Mouse (Mus musculus): ENCODE results near the gene Gpr156.
A peak's percentile ranks its signal among the peaks of the same experiment; 100 is the strongest.

Gene Gpr156

DNA sequence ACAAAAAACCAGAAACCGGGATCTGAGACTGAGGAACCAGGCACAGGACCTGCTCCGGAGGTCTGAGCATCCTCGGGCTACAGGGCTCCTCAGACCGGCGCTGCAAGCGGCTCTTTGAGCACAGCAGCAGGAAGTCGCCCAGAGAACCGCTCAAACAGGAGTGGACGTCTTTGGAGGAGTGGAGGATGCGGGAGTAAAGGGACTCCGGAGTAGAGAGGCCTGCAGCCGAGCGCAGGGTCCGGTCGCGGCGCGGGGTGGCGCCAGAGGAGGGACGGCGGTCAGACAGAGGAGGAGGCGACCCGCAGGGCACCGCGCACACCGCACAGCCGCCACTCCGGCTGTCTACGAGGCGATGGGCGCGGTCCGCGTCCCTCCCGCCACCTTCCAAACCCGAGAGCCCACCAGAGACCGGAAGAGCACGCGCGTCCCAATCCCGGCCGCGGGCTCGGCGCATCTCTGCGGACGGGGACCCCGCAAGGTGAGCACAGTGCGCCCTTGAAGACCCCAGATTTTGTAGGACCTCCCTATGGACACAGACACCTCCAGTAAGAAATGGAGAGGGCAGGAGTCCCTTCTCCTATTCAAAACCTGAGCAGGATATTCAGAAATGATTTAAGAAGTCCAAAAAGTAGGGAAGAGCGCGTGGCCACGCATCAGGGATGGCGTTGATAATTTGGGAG is at the start of gene Gpr156:
TSS of gene Gpr156 (plus strand) at position 359 of the 680 bp plus-strand sequence.
- DNase-seq, result peak; percentile 15 to 25

DNA sequence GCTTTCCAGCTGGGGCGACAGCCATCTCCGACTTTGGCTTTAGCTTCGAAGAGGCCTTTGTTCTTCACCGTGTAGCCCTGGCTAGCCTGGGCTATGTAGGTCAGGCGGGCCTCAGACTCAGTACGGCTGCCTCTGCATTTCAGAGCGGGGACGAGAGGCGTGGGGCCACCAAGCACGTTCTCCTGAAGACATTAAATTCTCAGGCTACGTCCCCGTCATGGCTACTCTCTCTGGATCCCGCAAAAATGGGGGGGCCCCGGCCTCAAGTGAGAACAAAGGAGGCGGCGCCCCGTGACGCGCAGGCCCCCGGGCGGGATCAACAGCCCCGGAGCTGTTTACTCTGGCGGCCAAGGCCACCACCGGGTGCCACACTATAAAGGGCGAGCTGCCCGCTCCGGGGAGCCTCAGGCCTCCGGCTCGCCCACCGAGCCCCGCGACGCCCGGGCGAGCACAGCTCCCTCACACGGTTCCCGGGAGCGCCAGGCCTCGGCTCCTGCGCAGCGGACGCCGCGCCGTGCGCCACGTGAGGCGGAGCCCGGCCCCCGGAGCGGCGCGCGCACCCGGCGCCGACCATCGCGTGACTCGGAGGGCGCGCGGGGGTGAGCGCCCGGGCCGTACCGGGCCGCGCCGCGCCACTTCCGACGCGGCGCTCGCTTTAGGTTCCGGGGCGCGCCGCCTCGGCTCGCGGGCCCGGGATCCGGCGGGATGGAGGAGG is 48.3 kb upstream of the Gpr156 start, which contains the start of gene Lrrc58:
TSS of gene Lrrc58 (plus strand) at position 599 of the 715 bp plus-strand sequence.
- DNase-seq, result peak; percentile 82 to 89

DNA sequence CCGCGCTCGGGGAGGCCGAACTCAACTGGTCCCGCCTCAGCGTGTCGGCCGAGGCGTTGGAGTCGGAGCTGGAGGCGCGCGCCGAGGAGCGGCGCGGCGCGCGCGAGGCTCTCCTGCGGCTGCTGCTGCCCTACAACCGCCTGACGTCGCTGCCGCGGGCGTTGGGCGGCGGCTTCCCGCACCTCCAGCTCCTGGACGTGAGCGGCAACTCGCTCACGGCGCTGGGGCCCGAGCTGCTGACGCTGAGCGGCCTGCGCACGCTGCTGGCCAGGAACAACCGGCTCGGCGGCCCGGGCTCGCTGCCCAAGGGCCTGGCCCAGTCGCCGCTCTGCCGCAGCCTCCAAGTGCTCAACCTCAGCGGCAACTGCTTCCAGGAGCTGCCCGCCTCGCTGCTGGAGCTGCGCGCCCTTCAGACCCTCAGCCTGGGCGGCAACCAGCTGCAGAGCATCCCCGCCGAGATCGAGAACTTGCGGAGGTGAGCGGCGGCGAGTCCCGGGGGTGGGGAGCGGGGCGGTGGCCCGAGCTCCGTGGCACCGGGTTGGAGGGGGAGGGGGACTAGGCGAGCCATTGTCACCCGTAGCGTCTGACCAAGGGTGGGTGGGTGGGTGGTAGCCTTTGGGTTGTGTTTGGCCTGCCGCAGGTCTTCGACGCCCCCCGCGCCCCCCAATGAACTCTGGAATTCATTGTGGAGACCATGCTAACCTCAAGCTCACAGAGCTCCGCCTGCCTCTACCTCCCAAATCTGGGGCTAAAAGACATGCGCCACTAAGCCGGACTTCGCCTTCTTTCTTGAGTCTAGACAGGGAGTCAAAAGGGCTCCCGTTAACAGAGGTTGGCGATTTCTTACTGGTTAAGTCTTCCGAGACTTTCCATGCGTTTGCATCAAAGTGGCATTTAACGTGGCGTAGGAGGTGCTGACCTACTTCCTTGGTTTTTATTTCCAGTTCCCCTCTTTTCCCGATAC is 47.5 kb upstream of the Gpr156 start:
- peak in 1 of 2 experiments; percentile 22 for DNase-seq

- no peak for DNase-seq
Measured at GRCm38 (mm10) chr16:37869470-37870231, 46.6 kb upstream of the Gpr156 start.

- no peak for DNase-seq
Measured at GRCm38 (mm10) chr16:37871112-37871715, 45.1 kb upstream of the Gpr156 start.

GRCm38 (mm10) chr16:37874501-37875235 is 41.6 kb upstream of the Gpr156 start:
- no peak for DNase-seq

GRCm38 (mm10) chr16:37877406-37877805 is 38.9 kb upstream of the Gpr156 start:
- no peak for DNase-seq

DNA sequence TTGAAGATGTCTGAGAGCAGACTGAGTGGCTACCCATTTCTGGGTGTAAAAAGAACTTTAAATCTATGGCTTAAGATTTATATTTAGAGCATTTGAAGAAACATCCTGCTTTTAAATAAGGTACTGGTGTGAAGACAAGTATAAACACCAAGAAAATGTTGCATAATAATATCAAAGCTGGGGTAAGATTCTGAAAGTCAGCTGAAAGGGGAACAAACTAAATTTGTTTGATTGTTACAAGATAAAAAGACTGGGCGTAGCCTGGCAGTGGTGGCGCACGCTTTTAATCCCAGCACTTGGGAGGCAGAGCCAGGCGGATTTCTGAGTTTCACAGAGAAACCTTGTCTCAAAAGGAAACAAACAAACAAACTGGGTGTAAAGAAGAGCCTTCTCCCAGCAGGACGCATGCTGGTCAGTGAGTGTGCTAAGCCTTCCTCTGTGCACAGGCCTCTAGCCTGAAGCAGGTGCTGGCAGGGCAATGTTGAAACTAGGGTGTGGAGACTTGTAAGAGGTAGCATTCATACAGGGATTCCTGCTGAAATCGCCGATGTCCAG is 37.3 kb upstream of the Gpr156 start:
- DNase-seq, result no peak

- DNase-seq, result no peak
Measured at GRCm38 (mm10) chr16:37879750-37880419, 36.4 kb upstream of the Gpr156 start.

- DNase-seq, result no peak
Measured at GRCm38 (mm10) chr16:37881168-37881567, 35.1 kb upstream of the Gpr156 start.

GRCm38 (mm10) chr16:37888986-37889385 is 27.3 kb upstream of the Gpr156 start:
- no peak for DNase-seq

DNA sequence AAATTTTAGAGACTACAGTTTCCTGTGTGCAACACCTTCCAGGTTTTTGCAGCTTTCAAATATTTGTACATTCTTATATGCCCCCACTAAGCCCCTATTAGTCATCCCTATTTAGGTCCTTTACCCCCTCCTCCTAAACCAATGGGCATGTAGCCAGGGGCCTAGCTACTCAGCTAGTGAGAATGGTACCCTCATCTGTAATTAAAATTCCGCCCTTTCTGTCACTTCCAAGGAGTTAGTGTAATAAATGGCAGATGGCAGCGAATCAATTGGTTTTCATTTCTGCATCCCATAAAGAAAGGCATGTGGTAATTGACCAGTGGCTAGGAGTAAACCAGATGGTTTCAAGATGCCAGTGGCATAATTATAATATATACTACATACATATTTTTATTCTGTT is 23.6 kb upstream of the Gpr156 start:
- no peak for DNase-seq

DNA sequence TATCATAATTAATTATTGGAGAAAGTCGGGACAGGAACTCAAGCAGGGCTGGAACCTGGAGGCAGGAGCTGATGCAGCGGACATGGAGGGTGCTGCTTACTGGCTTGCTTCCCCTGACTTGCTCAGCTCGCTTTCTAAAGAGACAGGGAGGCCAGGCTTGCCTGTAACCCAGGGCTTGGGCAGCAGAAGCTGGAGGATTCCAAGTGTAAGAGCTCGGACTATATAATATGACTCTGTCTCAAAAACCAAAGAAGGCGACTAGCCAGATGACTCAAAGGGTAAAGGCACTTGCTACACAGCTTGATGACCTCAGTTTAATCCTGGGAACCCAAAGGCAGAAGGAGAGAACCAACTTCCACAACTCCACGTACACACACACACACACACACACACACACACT is 22.9 kb upstream of the Gpr156 start:
- no peak for DNase-seq

DNA sequence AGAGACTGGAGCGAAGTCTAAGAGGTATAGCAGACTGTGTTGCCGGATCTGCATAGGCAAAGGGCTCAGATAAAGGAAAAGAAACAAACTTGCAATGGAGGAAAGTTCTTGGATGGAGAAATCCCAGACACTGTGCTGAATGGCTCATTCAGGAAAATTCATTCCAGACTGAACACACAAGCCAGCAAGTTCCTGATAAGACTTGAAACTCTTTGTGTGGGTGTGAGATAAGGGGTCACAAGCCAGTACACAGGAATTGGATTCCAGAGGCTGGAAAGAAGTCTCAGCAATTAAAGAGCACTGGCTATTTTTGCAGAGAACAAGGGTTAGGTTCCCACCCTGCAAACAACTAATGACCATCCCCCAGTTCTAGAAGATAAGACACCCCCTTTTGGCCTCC is 22.4 kb upstream of the Gpr156 start:
- DNase-seq, result no peak

- no peak for DNase-seq
Measured at GRCm38 (mm10) chr16:37898790-37899189, 17.5 kb upstream of the Gpr156 start.

- DNase-seq, result no peak
Measured at GRCm38 (mm10) chr16:37899357-37899756, 16.9 kb upstream of the Gpr156 start.

DNA sequence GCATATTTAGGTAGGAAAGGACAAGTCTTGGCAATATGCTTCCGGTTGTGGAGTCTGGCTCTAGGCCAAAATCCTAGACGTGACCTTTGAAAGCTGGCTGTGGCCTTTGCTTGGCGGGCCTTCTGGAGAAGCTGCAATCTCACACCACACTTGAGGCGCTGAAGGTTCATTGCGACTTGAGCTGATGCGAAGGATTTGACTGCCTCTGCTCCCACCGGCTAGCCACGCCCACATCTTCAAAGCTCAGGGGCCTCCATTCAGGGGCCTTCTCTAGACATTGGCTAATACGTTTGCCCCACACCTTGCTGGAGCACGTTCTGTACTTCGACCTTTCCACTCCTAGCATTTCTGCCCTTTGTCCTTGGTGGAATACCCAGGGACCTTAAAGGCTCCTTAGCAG is 15.0 kb upstream of the Gpr156 start:
- DNase-seq, result no peak

GRCm38 (mm10) chr16:37906456-37906855 is 9.8 kb upstream of the Gpr156 start:
- no peak for DNase-seq

DNA sequence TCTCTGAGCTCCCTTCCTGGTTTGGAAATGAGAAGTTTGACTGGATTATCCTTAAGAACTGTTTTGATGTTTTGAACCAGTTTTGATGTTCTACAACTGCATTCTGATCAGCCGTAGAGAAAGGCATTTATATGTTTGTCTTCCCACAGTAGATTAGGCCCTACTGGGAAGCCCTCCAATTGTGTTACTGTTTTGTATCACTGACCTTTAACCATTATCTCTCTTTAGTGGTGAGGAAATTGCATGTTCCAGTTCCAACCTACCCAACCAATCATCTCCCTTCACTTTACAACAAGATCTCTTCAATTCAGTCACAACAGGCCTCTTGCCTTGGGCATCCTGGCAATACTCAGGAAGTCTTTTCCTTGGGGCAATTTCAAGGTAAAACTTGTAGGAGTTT is 5.2 kb upstream of the Gpr156 start:
- DNase-seq, result no peak

- DNase-seq, result peak; percentile 45 to 53
Measured at GRCm38 (mm10) chr16:37916818-37917201, 514 bp downstream of the Gpr156 start.
